Mouse (Mus musculus) adrenal gland, postnatal 25 days (tissue): ENCODE data around the gene Psmd10. TPM values are rescaled to one million over a fixed set of nuclear protein-coding genes. Genes with fewer than 3 reads are reported as not detected.

Experiments used
- total RNA-seq: library from RNA; stranded (reverse); gene quantifications from 2 replicates; pipeline ENCODE4 v1.2.3, GENCODE M21; 2021

Gene Psmd10
- total RNA-seq, 1 experiment from 2014 or later: 33.5 TPM

Other genes with a start within 250 kb of the Psmd10 start
- not detected in 2 replicates for gene Tex13b, start 143.3 kb downstream of the Psmd10 start, total RNA-seq
- not detected in 2 replicates for gene Vsig1, start 49.1 kb downstream of the Psmd10 start, total RNA-seq
- gene Atg4a, start 179 bp upstream of the Psmd10 start, total RNA-seq: 10.4 and 14.7 TPM in 2 replicates